Mouse (Mus musculus) adrenal gland, postnatal 14 days (tissue): ENCODE results near the gene Tnfsf4. TPM values are rescaled to one million over a fixed set of nuclear protein-coding genes. Genes with fewer than 3 reads are reported as not detected.

ENCODE experiments used
- DNase-seq: peaks from one replicate; pipeline ENCODE4 v3.0.0; 2021; ENCODE audit warnings: mixed read lengths
- long read RNA-seq, 2 experiments: library from polyadenylated mRNA; stranded (forward); transcript quantifications; one replicate each; pipeline ENCODE4 v2.0.0; 2021
- total RNA-seq: library from RNA; stranded (reverse); gene quantifications from 2 replicates; pipeline ENCODE4 v1.2.3, GENCODE M21; 2021

The Tnfsf4 gene
- total RNA-seq: not detected in 2 replicates
- long read RNA-seq, experiment 1: 0 reads
- long read RNA-seq, experiment 2: 0 reads

DNA sequence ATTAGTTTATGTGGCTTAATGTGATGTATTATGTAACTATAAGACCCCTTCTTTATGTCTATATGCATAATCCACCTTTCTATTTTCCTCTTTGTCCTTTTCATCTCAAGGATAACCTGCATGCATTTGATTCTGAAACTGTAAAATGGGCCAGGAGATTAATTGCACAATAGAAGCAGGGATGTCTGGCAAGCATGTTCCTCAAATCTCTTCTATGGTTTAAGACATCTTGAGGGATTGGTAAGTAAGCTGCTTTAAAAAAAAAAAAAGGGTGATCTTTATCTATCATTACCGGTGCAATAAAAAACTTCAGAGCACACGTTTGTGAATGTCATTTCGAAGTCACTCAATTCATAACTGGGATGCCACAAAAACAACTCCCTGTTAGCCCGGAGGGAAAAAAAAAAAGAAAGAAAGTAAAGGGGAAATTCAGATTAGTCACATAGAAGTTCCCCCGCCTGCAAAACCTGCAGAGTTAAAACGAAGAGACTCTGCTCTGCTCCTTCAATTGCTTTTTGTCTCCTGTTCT lies at the start of gene Tnfsf4:
Gene Tnfsf4, plus strand, starts transcription at position 479 of the 529 bp plus-strand sequence.
- no peak for DNase-seq

GRCm38 (mm10) chr1:161350981-161351380 lies 44.2 kb upstream of the Tnfsf4 start:
- DNase-seq: no peak

- DNase-seq: no peak
Observed at GRCm38 (mm10) chr1:161365006-161365405, 30.2 kb upstream of the Tnfsf4 start.

- no peak for DNase-seq
Observed at GRCm38 (mm10) chr1:161371919-161372318, 23.3 kb upstream of the Tnfsf4 start.

DNA sequence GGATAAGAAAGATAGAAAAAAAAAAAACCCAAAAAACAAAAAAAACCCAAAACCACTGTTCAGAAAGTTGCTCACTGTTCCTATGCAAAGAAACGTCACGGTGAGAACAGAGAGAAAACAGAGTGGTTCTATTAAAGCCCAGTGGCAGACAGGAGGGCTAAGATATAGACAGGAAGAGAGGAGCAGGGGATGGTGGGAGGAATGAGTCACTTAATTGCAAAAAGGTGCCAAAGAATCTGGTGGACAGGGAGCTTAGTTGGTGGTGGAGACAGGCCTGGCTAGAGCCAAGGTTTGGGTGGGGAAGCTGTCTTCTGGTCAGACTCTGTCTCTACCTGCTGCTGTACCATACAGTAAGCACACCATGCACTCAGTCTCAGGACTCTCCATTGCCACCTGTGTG lies 19.3 kb upstream of the Tnfsf4 start:
- no peak for DNase-seq

GRCm38 (mm10) chr1:161378571-161378970 lies 16.6 kb upstream of the Tnfsf4 start:
- no peak for DNase-seq

DNA sequence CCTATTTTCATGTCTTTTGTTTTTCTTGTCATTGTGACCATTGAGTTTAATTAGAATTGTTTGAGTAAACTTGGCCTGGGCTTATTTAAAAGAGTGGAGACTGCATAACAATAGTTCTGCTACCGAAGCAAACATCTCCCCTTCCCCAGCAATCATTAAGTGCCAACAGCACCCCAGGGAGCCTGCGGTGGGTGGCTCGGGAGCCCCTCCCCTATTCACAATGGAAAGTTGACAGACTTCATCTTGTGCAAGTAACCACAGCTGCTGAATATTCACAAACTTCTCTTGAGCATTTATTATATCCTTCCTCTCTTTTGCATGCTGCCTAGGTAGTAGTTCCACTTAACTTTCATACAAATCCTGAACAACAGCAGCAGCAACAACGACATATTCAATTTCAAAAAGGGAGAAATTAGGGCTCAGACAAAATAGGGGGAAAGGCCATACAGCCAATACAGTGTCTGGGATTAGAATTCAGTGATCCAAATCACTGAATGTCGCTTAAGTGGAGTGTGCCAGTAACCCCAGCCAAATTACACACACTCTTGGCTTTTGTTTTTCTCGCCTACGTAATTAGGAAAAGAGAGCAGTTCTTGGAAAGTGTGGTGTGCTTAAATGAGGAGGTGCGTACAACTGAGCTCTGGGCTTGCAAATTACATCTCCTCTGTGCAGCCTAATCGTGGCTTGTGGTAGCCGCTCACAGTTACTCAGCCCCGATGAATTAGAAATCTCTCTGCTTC lies 15.4 kb upstream of the Tnfsf4 start:
- DNase-seq: peak; percentile 21

DNA sequence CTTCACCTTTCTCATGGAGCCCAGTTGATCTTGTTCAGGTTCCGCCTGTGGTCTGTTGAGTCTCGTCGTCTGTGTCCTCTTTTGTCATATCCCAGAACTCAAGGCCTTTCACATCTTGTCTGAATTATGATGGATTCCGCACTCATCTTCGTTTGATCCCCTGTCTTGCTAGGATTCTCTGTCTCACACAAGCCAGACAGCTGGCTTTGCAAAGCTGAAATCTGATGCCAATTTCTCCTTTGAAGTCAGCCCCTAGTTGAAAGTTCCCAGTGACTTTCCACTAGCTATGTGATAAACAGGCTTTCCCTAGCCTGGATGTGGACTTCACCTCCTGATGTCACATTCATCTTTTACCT lies 14.8 kb upstream of the Tnfsf4 start:
- no peak for DNase-seq

GRCm38 (mm10) chr1:161390066-161390465 lies 5.1 kb upstream of the Tnfsf4 start:
- no peak for DNase-seq

- no peak for DNase-seq
Observed at GRCm38 (mm10) chr1:161392906-161393305, 2.3 kb upstream of the Tnfsf4 start.

- DNase-seq: no peak
Observed at GRCm38 (mm10) chr1:161395610-161396009, 401 bp downstream of the Tnfsf4 start.

DNA sequence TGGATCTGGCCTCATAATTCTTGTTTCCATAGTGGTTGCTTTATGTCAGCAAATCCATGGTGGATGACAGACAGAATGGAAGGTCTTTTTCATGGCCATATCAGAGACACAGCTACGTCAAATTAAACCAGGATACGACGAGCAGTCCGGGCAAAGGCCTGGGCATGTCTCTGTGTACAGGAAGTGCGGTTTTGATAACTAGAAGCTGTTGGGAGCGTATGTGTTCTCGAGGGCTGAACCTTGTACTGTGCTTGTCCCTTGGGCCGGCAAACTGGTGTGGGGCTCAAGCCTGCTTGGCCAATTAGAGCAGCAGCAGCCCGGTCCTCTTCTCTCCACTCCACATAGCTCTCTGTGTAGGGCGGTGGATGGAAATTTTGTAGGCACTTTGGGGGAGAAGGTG lies 1.1 kb downstream of the Tnfsf4 start:
- no peak for DNase-seq

GRCm38 (mm10) chr1:161400126-161400525 lies 4.9 kb downstream of the Tnfsf4 start:
- DNase-seq: peak; percentile 76

GRCm38 (mm10) chr1:161403061-161403460 lies 7.9 kb downstream of the Tnfsf4 start:
- DNase-seq: no peak

- no peak for DNase-seq
Observed at GRCm38 (mm10) chr1:161406480-161406879, 11.3 kb downstream of the Tnfsf4 start.

GRCm38 (mm10) chr1:161419926-161420325 lies 24.7 kb downstream of the Tnfsf4 start:
- no peak for DNase-seq

DNA sequence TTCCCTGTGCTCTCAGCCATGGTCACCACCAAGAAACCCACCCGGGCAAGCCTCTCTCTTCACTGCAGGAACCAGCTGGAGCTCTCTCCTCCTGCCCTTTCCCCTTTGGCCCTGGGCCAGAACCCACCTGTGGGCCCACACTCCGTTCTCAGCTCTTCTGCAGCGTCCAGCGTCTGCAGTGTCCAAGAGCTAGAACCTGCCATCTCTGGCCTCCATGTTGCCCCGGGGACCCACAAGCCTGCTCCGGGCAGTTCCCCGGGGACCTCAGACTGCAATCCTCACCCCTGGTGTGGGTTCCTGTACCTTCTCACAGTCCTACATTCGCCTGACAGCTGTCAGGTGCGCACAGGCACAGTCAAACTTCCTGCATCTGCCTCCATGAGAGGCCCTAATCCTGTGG lies 25.4 kb downstream of the Tnfsf4 start:
- DNase-seq: peak; percentile 6

DNA sequence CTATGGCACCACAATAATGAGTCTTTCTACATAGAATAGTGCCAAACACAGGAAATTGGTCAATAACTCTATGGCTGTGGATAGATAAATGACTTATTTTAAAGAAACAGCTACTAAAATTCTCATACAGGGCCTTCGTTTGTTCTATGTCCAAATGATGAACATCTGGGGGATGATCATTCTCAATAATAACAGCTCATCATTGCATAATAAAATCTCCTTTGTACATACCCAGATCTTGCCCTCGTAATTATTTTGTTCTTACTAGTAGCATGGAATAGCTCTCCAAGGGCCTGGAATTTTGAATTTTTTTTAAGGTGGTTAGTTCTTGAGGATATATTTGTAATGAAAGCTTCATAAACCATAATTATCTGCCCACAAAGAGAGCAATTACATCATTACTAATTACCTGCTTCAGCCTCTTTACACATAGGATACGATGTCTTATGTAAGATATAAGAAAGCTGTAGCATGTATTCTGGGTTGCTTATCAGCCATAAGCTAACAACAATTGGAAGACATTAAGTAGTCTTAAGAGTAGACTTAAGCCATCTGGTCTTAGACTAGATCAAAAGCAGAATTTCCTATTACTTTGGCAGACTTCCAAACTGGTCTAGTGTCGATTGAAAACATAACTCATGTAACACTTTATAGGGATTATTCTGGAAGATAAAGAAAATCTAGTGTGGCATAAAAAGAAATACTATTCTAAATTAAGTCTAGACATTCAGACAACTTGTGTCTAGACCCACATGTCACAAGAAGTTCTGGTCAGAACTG lies 31.3 kb downstream of the Tnfsf4 start:
- DNase-seq: no peak

DNA sequence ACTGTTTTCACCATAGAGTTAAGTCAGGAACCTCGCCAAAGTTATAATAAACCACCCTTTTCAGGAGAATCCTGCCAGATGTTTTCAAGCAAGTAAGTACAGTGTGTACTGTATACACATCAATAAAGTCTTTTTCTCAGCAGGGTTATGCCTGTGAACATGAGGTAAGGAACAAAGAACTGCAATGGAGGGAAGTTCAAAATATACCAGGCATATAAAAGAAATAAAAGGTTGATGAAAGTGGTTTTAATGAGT lies 31.8 kb downstream of the Tnfsf4 start:
- no peak for DNase-seq

- no peak for DNase-seq
Observed at GRCm38 (mm10) chr1:161435781-161436180, 40.6 kb downstream of the Tnfsf4 start.

- DNase-seq: no peak
Observed at GRCm38 (mm10) chr1:161436503-161436902, 41.3 kb downstream of the Tnfsf4 start.

DNA sequence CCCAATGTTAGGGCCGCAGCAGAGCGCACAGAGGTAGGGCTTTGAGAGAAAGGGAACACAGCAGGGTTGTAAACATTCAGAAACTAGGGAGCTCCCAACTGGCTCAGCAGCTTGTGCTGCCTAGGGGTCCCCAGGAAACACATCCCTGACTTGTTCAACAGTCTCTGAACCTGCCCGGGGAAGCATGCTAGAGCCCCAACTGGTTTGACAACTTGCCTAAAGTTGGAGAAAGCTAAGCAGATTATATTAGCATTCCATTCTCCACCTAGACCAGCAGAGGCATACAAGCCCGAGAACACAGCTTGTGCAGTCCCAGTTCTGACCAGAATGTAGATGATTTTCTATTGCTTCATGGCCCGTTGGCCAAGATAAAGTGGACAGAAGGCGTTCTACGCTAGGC lies 49.6 kb downstream of the Tnfsf4 start:
- DNase-seq: no peak

DNA sequence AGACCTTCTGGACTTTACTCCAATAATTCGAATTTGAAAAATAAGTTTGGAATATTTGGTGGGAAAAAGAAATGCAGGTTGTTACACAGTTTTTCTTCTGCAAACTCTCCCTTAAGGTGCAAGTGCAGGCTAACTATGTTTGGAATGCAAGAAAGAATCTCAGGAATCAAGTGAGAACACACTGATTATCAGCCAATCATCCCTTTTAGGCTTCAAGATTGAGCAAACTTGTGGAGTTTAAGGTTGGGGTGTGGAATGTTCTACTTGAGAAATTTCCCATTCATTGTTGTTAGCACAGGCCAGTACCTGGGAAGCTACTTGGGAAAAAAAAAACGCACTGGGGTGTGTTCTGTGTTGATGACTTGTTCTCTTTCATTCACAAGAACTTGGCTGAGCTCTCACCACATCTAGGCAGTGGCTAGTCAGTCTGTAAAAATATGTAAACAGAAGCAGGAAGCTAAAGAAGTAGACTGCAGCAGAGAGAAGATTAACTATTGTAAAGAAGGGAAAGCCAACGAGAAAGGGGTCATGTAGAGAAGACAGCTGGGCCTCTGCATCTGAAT lies 56.6 kb downstream of the Tnfsf4 start:
- no peak for DNase-seq
